8 mouse cellular contexts compared by ENCODE assay signal in genomic region chr3:99253497-99254451, GRCm38 (mm10). TPM values are rescaled to one million over a fixed set of nuclear protein-coding genes. Genes with fewer than 3 reads are reported as not detected.
DNase-seq lines count a peak whose midpoint lies in the region; ATAC-seq and TF ChIP-seq lines count a peak whose summit lies in the region.

No protein-coding gene starts in this region.

- H3K4me2 ChIP-seq in kidney, postnatal 0 days (ENCODE audit: low read length), result peak overlapping the region; percentile 71
- H3K4me2 ChIP-seq in midbrain, embryonic 11.5 days, result peak overlapping the region; percentile 64

- peak overlapping the region; percentile 40 for H3K4me3 ChIP-seq in kidney, postnatal 0 days (replicated peaks; ENCODE audit: low read depth, low read length)
- peak overlapping the region; percentile 32 for H3K4me3 ChIP-seq in midbrain, embryonic 11.5 days (ENCODE audit: low read depth, low read length)

- peak; percentile 27 for DNase-seq in left cerebral cortex, postnatal 4 days
- DNase-seq in left cerebral cortex, postnatal 25 days (ENCODE audit: low spot score in 2 of 2), result no peak
- peak; percentile 19 for DNase-seq in adrenal gland, postnatal 25 days
- peak; percentile 88 for DNase-seq in gastrocnemius, postnatal 14 days
- no peak for DNase-seq in kidney, postnatal 0 days (ENCODE audit: low spot score)
- DNase-seq in midbrain, embryonic 11.5 days (ENCODE audit: low spot score, missing footprints), result peak; percentile 97
- DNase-seq in yolk sac, embryonic 10.5 days (ENCODE audit: low spot score), result no peak
- DNase-seq in thymus, postnatal 0 days (ENCODE audit: low spot score), result no peak

- 0 out of 2 replicates have a peak overlapping the region, but pooled peaks have one; percentile 9 for H3K9ac ChIP-seq in kidney, postnatal 0 days (ENCODE audit: low read depth, low read length)
- peak overlapping the region; percentile 41; the same call in 1 of the 2 replicates for H3K9ac ChIP-seq in midbrain, embryonic 11.5 days (ENCODE audit: low read length)

- no peak for ATAC-seq in kidney, postnatal 0 days (replicated peaks; ENCODE audit: low FRiP score, low read depth)
- ATAC-seq in midbrain, embryonic 11.5 days (ENCODE audit: low FRiP score), result peak; percentile 67

- WGBS in kidney, postnatal 0 days, result under 1% methylated on average over 73 of the region's 73 CpGs
- under 1% methylated on average over 73 of the region's 73 CpGs for WGBS in midbrain, embryonic 11.5 days

- H3K9me3 ChIP-seq in kidney, postnatal 0 days (replicated peaks; ENCODE audit: low read length), result no peaks in the 10 kb centered on the region
- no peaks in the 10 kb centered on the region for H3K9me3 ChIP-seq in midbrain, embryonic 11.5 days (ENCODE audit: control insufficient read depth, low read length)

- intact Hi-C loops in left cerebral cortex, postnatal 4 days (cut with DNase I), result loop anchor here (5.0 to 10.0 kb wide), 2 partner anchors 339 to 684 kb away; no protein-coding TSS in a partner anchor
- intact Hi-C loops in left cerebral cortex, postnatal 25 days (cut with DNase I), result loop anchor here (5.0 kb wide), 1 partner anchor 111 kb away; the partner anchor contains the start of gene Wars2
- intact Hi-C loops in gastrocnemius, postnatal 14 days (cut with DNase I; ENCODE audit: low total_unique reads), result no loop called here

- TF ChIP-seq CTCF in kidney, postnatal 0 days (IDR thresholded peaks at IDR 0.05; ENCODE audit: low read depth), result no peak

- H3K4me1 ChIP-seq in kidney, postnatal 0 days (replicated peaks; ENCODE audit: insufficient read depth, low read length), result peaks cover 6% of the 10 kb centered on the region
- peaks cover 14% of the 10 kb centered on the region for H3K4me1 ChIP-seq in midbrain, embryonic 11.5 days (ENCODE audit: control insufficient read depth, insufficient read depth, low read length)

- no peak overlapping the region for H3K27ac ChIP-seq in kidney, postnatal 0 days
- no peak overlapping the region for H3K27ac ChIP-seq in midbrain, embryonic 11.5 days (ENCODE audit: low read depth, low read length)

- H3K27me3 ChIP-seq in kidney, postnatal 0 days (ENCODE audit: insufficient read depth, low read length), result peaks cover 87% of the 10 kb centered on the region
- H3K27me3 ChIP-seq in midbrain, embryonic 11.5 days (ENCODE audit: control insufficient read depth, insufficient read depth, low read length), result peaks cover 95% of the 10 kb centered on the region

- no peaks in the 10 kb centered on the region for H3K36me3 ChIP-seq in kidney, postnatal 0 days (ENCODE audit: insufficient read depth, low read length)
- H3K36me3 ChIP-seq in midbrain, embryonic 11.5 days (ENCODE audit: control insufficient read depth, insufficient read depth, low read length), result no peaks in the 10 kb centered on the region; the same call in 1 of the 2 replicates

RNA-seq across cellular contexts. Expression of gene Tbx15, which starts 13.6 kb away (rescaled TPM):
- 1 to 10 TPM; 1.8 to 2.0 TPM for total RNA-seq in left cerebral cortex, postnatal 4 days (2021)
- 1 to 10 TPM; 1.1 to 1.3 TPM for total RNA-seq in left cerebral cortex, postnatal 25 days (2021)
- 0.55 TPM in 1 of 2 replicates, not detected in the other for total RNA-seq in adrenal gland, postnatal 25 days (2021)
- total RNA-seq in gastrocnemius, postnatal 14 days (2021), result 100 to 1,000 TPM; 116 to 149 TPM
- polyA plus RNA-seq in kidney, postnatal 0 days (2015; fragmentation: Nextera tagmentation; extraction: Ambion mirVana), result 0.05 TPM in 1 of 2 replicates, not detected in the other
- 1.6 and 1.8 TPM in 2 replicates for polyA plus RNA-seq in midbrain, embryonic 11.5 days (2014; fragmentation: Nextera tagmentation; extraction: Ambion mirVana)
- 0.06 and 0.12 TPM in 2 replicates for polyA plus RNA-seq in thymus, postnatal 0 days (2015; fragmentation: Nextera tagmentation; extraction: Ambion mirVana)

Comparison
In these comparisons a context has a peak if more than half of its experiments do, and no peak if none do; other contexts are left out.
1. DNase-seq: peak in left cerebral cortex, postnatal 4 days (single experiment), adrenal gland, postnatal 25 days (single experiment), gastrocnemius, postnatal 14 days (single experiment) and midbrain, embryonic 11.5 days (single experiment); none in left cerebral cortex, postnatal 25 days (0 of 2), kidney, postnatal 0 days (single experiment), yolk sac, embryonic 10.5 days (single experiment) and thymus, postnatal 0 days (single experiment).
2. RNA of gene Tbx15, which starts 13.6 kb away (total RNA-seq): 116 to 149 TPM in gastrocnemius, postnatal 14 days; 1.8 to 2.0 TPM in left cerebral cortex, postnatal 4 days, 1.1 to 1.3 TPM in left cerebral cortex, postnatal 25 days and 0.55 TPM in adrenal gland, postnatal 25 days; every median in the first group is over 10 times any median in the second.